Mouse (Mus musculus): ENCODE data around the gene Bpifb3. TPM values are rescaled to one million over a fixed set of nuclear protein-coding genes. Genes with fewer than 3 reads are reported as not detected.

Gene Bpifb3
- 0.22 TPM in 1 of 2 replicates, not detected in the other for total RNA-seq (2014; rRNA removed)
- polyA plus RNA-seq (2015; fragmentation: Nextera tagmentation; extraction: Ambion mirVana), result not detected in 2 replicates

GRCm38 (mm10) chr2:153917930-153918329, at the start of gene Bpifb3:
Gene Bpifb3 (plus strand): TSS chr2:153918230.
- Histone ChIP-seq H3K9me3 (ENCODE audit: low read length) (no peaks in the 10 kb centered on the region), H3K4me3 (ENCODE audit: low read depth, low read length) (no peak within 1 kb of the TSS), H3K9ac (replicated peaks; ENCODE audit: low read length, poor library complexity, severe bottlenecking) (no peak within 1 kb of the TSS), H3K4me2 (ENCODE audit: low read depth, low read length, poor library complexity, severe bottlenecking) (no peak within 1 kb of the TSS), H3K27me3 (ENCODE audit: insufficient read depth, low read length) (no peaks in the 10 kb centered on the region), H3K4me1 (ENCODE audit: insufficient read depth, low read length) (no peaks in the 10 kb centered on the region), H3K27ac (ENCODE audit: low read depth, low read length) (no peak within 1 kb of the TSS), H3K36me3 (ENCODE audit: insufficient read depth, low read length) (no peaks in the 10 kb centered on the region)
- no peak for TF ChIP-seq CTCF (IDR thresholded peaks at IDR 0.05)
- no peak for ATAC-seq (ENCODE audit: low FRiP score)
- 59% methylated on average over 8 of the region's 8 CpGs for WGBS
- DNase-seq (ENCODE audit: low spot score), result no peak

- Histone ChIP-seq H3K9me3 (ENCODE audit: low read length) (no peaks in the 10 kb centered on the region), H3K4me2 (ENCODE audit: low read depth, low read length, poor library complexity, severe bottlenecking) (no peak within 1 kb of the TSS), H3K4me3 (ENCODE audit: low read depth, low read length) (no peak within 1 kb of the TSS), H3K27me3 (ENCODE audit: insufficient read depth, low read length) (no peaks in the 10 kb centered on the region), H3K9ac (replicated peaks; ENCODE audit: low read length, poor library complexity, severe bottlenecking) (no peak within 1 kb of the TSS), H3K27ac (ENCODE audit: low read depth, low read length) (no peak within 1 kb of the TSS), H3K36me3 (ENCODE audit: insufficient read depth, low read length) (no peaks in the 10 kb centered on the region), H3K4me1 (ENCODE audit: insufficient read depth, low read length) (no peaks in the 10 kb centered on the region)
- 92% methylated on average over 4 of the region's 4 CpGs for WGBS
- TF ChIP-seq CTCF (IDR thresholded peaks at IDR 0.05), result no peak
- no peak for DNase-seq (ENCODE audit: low spot score)
- ATAC-seq (ENCODE audit: low FRiP score), result no peak
Measured at GRCm38 (mm10) chr2:153870984-153871383, 47.0 kb upstream of the Bpifb3 start, which contains the start of gene Sun5. Gene Sun5 (minus strand): TSS chr2:153871084.

GRCm38 (mm10) chr2:153874745-153875144, 43.3 kb upstream of the Bpifb3 start, which contains the start of gene Bpifb2:
Gene Bpifb2 (plus strand): TSS chr2:153875045.
- DNase-seq (ENCODE audit: low spot score) (no peak), ATAC-seq (ENCODE audit: low FRiP score) (no peak)
- no peaks in the 10 kb centered on the region for H3K9me3 ChIP-seq (ENCODE audit: low read length)
- no peaks in the 10 kb centered on the region for H3K4me1 ChIP-seq (ENCODE audit: insufficient read depth, low read length)
- no peak for TF ChIP-seq CTCF (IDR thresholded peaks at IDR 0.05)
- no peaks in the 10 kb centered on the region for H3K27me3 ChIP-seq (ENCODE audit: insufficient read depth, low read length)
- no peak within 1 kb of the TSS for H3K4me3 ChIP-seq (ENCODE audit: low read depth, low read length)
- no peak within 1 kb of the TSS for H3K4me2 ChIP-seq (ENCODE audit: low read depth, low read length, poor library complexity, severe bottlenecking)
- H3K36me3 ChIP-seq (ENCODE audit: insufficient read depth, low read length), result no peaks in the 10 kb centered on the region
- no peak within 1 kb of the TSS for H3K27ac ChIP-seq (ENCODE audit: low read depth, low read length)
- WGBS, result 72% methylated on average over 9 of the region's 9 CpGs
- H3K9ac ChIP-seq (replicated peaks; ENCODE audit: low read length, poor library complexity, severe bottlenecking), result no peak within 1 kb of the TSS

GRCm38 (mm10) chr2:153899111-153899510, 18.9 kb upstream of the Bpifb3 start:
- Histone ChIP-seq H3K4me3 (ENCODE audit: low read depth, low read length) (no peak overlapping the region), H3K36me3 (ENCODE audit: insufficient read depth, low read length) (no peaks in the 10 kb centered on the region), H3K9ac (replicated peaks; ENCODE audit: low read length, poor library complexity, severe bottlenecking) (no peak overlapping the region), H3K27me3 (ENCODE audit: insufficient read depth, low read length) (no peaks in the 10 kb centered on the region), H3K4me2 (ENCODE audit: low read depth, low read length, poor library complexity, severe bottlenecking) (no peak overlapping the region), H3K27ac (ENCODE audit: low read depth, low read length) (no peak overlapping the region), H3K9me3 (ENCODE audit: low read length) (no peaks in the 10 kb centered on the region), H3K4me1 (ENCODE audit: insufficient read depth, low read length) (no peaks in the 10 kb centered on the region)
- no peak for TF ChIP-seq CTCF (IDR thresholded peaks at IDR 0.05)
- ATAC-seq (ENCODE audit: low FRiP score), result no peak
- 83% methylated on average over 5 of the region's 5 CpGs for WGBS
- DNase-seq (ENCODE audit: low spot score), result no peak

- no peaks in the 10 kb centered on the region for H3K27me3 ChIP-seq (ENCODE audit: insufficient read depth, low read length)
- WGBS, result 82% methylated on average over 4 of the region's 4 CpGs
- DNase-seq (ENCODE audit: low spot score), result no peak
Measured at GRCm38 (mm10) chr2:153900088-153900487, 17.9 kb upstream of the Bpifb3 start, which contains the start of gene Bpifb6. Gene Bpifb6 (plus strand): TSS chr2:153900388.

GRCm38 (mm10) chr2:153902726-153903125, 15.3 kb upstream of the Bpifb3 start:
- ATAC-seq (ENCODE audit: low FRiP score), result no peak
- WGBS, result 78% methylated on average over 6 of the region's 6 CpGs
- no peaks in the 10 kb centered on the region for H3K9me3 ChIP-seq (ENCODE audit: low read length)

More at GRCm38 (mm10) chr2:153900088-153900487, 17.9 kb upstream of the Bpifb3 start, which contains the start of gene Bpifb6:
- Histone ChIP-seq H3K27ac (ENCODE audit: low read depth, low read length) (no peak within 1 kb of the TSS), H3K9me3 (ENCODE audit: low read length) (no peaks in the 10 kb centered on the region), H3K9ac (replicated peaks; ENCODE audit: low read length, poor library complexity, severe bottlenecking) (no peak within 1 kb of the TSS), H3K4me2 (ENCODE audit: low read depth, low read length, poor library complexity, severe bottlenecking) (no peak within 1 kb of the TSS), H3K36me3 (ENCODE audit: insufficient read depth, low read length) (no peaks in the 10 kb centered on the region), H3K4me3 (ENCODE audit: low read depth, low read length) (no peak within 1 kb of the TSS), H3K4me1 (ENCODE audit: insufficient read depth, low read length) (no peaks in the 10 kb centered on the region)
- TF ChIP-seq CTCF (IDR thresholded peaks at IDR 0.05), result no peak
- ATAC-seq (ENCODE audit: low FRiP score), result no peak

More at GRCm38 (mm10) chr2:153902726-153903125, 15.3 kb upstream of the Bpifb3 start:
- no peak for TF ChIP-seq CTCF (IDR thresholded peaks at IDR 0.05)
- Histone ChIP-seq H3K9ac (replicated peaks; ENCODE audit: low read length, poor library complexity, severe bottlenecking) (no peak overlapping the region), H3K4me1 (ENCODE audit: insufficient read depth, low read length) (no peaks in the 10 kb centered on the region), H3K4me3 (ENCODE audit: low read depth, low read length) (no peak overlapping the region), H3K36me3 (ENCODE audit: insufficient read depth, low read length) (no peaks in the 10 kb centered on the region), H3K27me3 (ENCODE audit: insufficient read depth, low read length) (no peaks in the 10 kb centered on the region), H3K27ac (ENCODE audit: low read depth, low read length) (no peak overlapping the region), H3K4me2 (ENCODE audit: low read depth, low read length, poor library complexity, severe bottlenecking) (no peak overlapping the region)
- no peak for DNase-seq (ENCODE audit: low spot score)

All from midbrain, postnatal 0 days (tissue).